Comparison of ENCODE assay signal across 8 mouse cellular contexts in the genomic region with DNA sequence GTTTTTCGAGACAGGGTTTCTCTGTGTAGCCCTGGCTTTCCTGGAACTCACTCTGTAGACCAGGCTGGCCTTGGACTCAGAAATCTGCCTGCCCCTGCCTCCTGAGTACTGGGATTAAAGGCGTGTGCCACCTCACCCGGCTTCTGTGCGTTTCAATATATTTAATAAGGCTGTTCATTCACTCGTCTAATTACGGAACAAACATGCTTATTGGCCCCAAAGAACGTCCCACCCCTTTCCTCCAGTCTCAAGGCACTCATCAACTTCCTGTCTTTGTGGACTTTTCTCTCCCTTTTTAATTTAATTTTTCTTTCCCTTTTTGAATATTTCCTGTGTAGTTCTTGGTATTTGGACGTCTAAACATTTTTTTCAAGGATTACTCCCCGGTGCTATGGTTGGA. TPM values are rescaled to one million over a fixed set of nuclear protein-coding genes. Genes with fewer than 3 reads are reported as not detected.
A peak's percentile ranks its signal among the peaks of the same experiment; 100 is the strongest.
DNase-seq lines count a peak whose midpoint lies in the region; ATAC-seq and TF ChIP-seq lines count a peak whose summit lies in the region.

No protein-coding gene starts in this region.

- WGBS in heart, adult 2 months: 26% methylated on average over 9 of the region's 9 CpGs
- WGBS in hindbrain, embryonic 16.5 days: 32% methylated on average over 9 of the region's 9 CpGs
- 16% methylated on average over 9 of the region's 9 CpGs for WGBS in liver, postnatal 0 days (ENCODE audit: insufficient replicate concordance)

- H3K4me1 ChIP-seq in heart, adult 2 months (ENCODE audit: control insufficient read depth, insufficient read depth, low read length): peaks cover 4% of the 10 kb centered on the region
- 0 out of 2 replicates have a peak, but pooled peaks cover 3% of the 10 kb centered on the region for H3K4me1 ChIP-seq in brown adipose tissue, adult 24 weeks (ENCODE audit: control insufficient read depth, insufficient read depth, insufficient read length, low read length)
- peaks cover 27% of the 10 kb centered on the region for H3K4me1 ChIP-seq in hindbrain, embryonic 16.5 days (ENCODE audit: control insufficient read depth, insufficient read depth, low read depth, low read length)
- peaks cover 18% of the 10 kb centered on the region for H3K4me1 ChIP-seq in liver, postnatal 0 days (ENCODE audit: insufficient read depth)

- no peak for TF ChIP-seq EP300 in heart, adult 2 months (IDR thresholded peaks at IDR 0.05; ENCODE audit: insufficient read depth, low read depth, low read length)
- TF ChIP-seq EP300 in liver, postnatal 0 days (IDR thresholded peaks at IDR 0.05; ENCODE audit: low read depth): no peak

- H3K4me2 ChIP-seq in hindbrain, embryonic 16.5 days (ENCODE audit: low read length): peak overlapping the region; percentile 88
- H3K4me2 ChIP-seq in liver, postnatal 0 days (ENCODE audit: low read depth, low read length): peak overlapping the region; percentile 100

- H3K27ac ChIP-seq in heart, adult 2 months: peak overlapping the region; percentile 90
- no peak overlapping the region for H3K27ac ChIP-seq in brown adipose tissue, adult 24 weeks (replicated peaks; ENCODE audit: low read depth, low read length)
- H3K27ac ChIP-seq in hindbrain, embryonic 16.5 days (ENCODE audit: low read depth, low read length): no peak overlapping the region
- peak overlapping the region; percentile 90; the same call in 1 of the 2 replicates for H3K27ac ChIP-seq in liver, postnatal 0 days (ENCODE audit: low read depth)

- intact Hi-C loops in heart, adult 2 months (cut with DNase I): no loop called here
- intact Hi-C loops in heart, postnatal 14 days (cut with DNase I): loop anchor here (5.0 kb wide), 1 partner anchor 39 kb away; no protein-coding TSS in a partner anchor

- H3K9ac ChIP-seq in heart, adult 2 months (ENCODE audit: low read depth, low read length): no peak overlapping the region
- H3K9ac ChIP-seq in hindbrain, embryonic 16.5 days (ENCODE audit: low read depth, low read length): no peak overlapping the region
- H3K9ac ChIP-seq in liver, postnatal 0 days (replicated peaks): peak overlapping the region; percentile 60

- TF ChIP-seq CTCF in heart, adult 2 months (IDR thresholded peaks at IDR 0.05): no peak
- no peak for TF ChIP-seq CTCF in liver, postnatal 0 days (IDR thresholded peaks at IDR 0.05; ENCODE audit: low read depth)

- no peaks in the 10 kb centered on the region for H3K27me3 ChIP-seq in heart, adult 2 months (ENCODE audit: control insufficient read depth, insufficient read depth, low read length)
- 0 out of 2 replicates have a peak, but pooled peaks cover 3% of the 10 kb centered on the region for H3K27me3 ChIP-seq in hindbrain, embryonic 16.5 days (replicated peaks; ENCODE audit: control insufficient read depth, insufficient read depth, low read length)
- no peaks in the 10 kb centered on the region for H3K27me3 ChIP-seq in liver, postnatal 0 days (ENCODE audit: insufficient read depth, low read length)

- ATAC-seq in hindbrain, embryonic 16.5 days: no peak
- ATAC-seq in liver, postnatal 0 days: no peak

- H3K79me2 ChIP-seq in heart, adult 2 months (replicated peaks; ENCODE audit: control insufficient read depth, insufficient read depth, low read length): peaks cover 1% of the 10 kb centered on the region; the same call in 1 of the 2 replicates

- no peak for TF ChIP-seq POLR2A in heart, adult 2 months (IDR thresholded peaks at IDR 0.05; ENCODE audit: insufficient read depth, low read depth, low read length)

- peaks cover 8% of the 10 kb centered on the region for H3K36me3 ChIP-seq in heart, adult 2 months (ENCODE audit: control insufficient read depth, insufficient read depth, low read length)
- H3K36me3 ChIP-seq in hindbrain, embryonic 16.5 days (ENCODE audit: control insufficient read depth, insufficient read depth, low read length): no peaks in the 10 kb centered on the region
- no peaks in the 10 kb centered on the region for H3K36me3 ChIP-seq in liver, postnatal 0 days (replicated peaks; ENCODE audit: insufficient read depth, low read length)

- peak in 1 of 2 experiments; percentile 44 for DNase-seq in heart, adult 2 months
- no peak for DNase-seq in heart, postnatal 14 days
- DNase-seq in liver, postnatal 0 days: no peak
- peak; percentile 51 for DNase-seq in thymus, postnatal 14 days
- no peak for DNase-seq in frontal cortex, postnatal 25 days (ENCODE audit: low spot score in 2 of 2)
- DNase-seq in urinary bladder, postnatal 36 days (ENCODE audit: low spot score in 2 of 2): no peak

- H3K4me3 ChIP-seq in heart, adult 2 months: peak overlapping the region; percentile 65
- H3K4me3 ChIP-seq in brown adipose tissue, adult 24 weeks (ENCODE audit: insufficient read depth, low read depth, low read length): peak overlapping the region; percentile 62
- H3K4me3 ChIP-seq in hindbrain, embryonic 16.5 days (ENCODE audit: low read length): peak overlapping the region; percentile 89
- H3K4me3 ChIP-seq in liver, postnatal 0 days (ENCODE audit: low read depth, low read length): peak overlapping the region; percentile 82

- no peaks in the 10 kb centered on the region for H3K9me3 ChIP-seq in hindbrain, embryonic 16.5 days (ENCODE audit: control insufficient read depth, low read length)
- no peaks in the 10 kb centered on the region for H3K9me3 ChIP-seq in liver, postnatal 0 days (ENCODE audit: low read length)

RNA-seq across cellular contexts. Expression of a gene that starts 1.2 kb away (rescaled TPM):
- total RNA-seq in heart, adult 2 months (2021): 10 to 100 TPM; 35.6 to 36.2 TPM
- 48.5 and 59.9 TPM in 2 replicates for polyA plus RNA-seq in heart, adult 2 months (2012; rRNA removed)
- total RNA-seq in heart, postnatal 14 days (2021): 10 to 100 TPM; 58.0 to 63.2 TPM
- 8.2 and 10.1 TPM in 2 replicates for polyA plus RNA-seq in brown adipose tissue, adult 24 weeks (2012; ENCODE audit: insufficient read depth, insufficient read length, missing spikeins)
- polyA plus RNA-seq in hindbrain, embryonic 16.5 days (2015; fragmentation: Nextera tagmentation; extraction: Ambion mirVana): 26.8 and 29.9 TPM in 2 replicates
- polyA plus RNA-seq in liver, postnatal 0 days (2015; fragmentation: Nextera tagmentation; extraction: Ambion mirVana): 2.7 and 2.8 TPM in 2 replicates

RNA-seq across cellular contexts. Expression of a gene that starts 14.4 kb away (rescaled TPM):
- total RNA-seq in heart, adult 2 months (2021): under 1 TPM in 1 of 2 experiments, not detected in 1; 0.39 TPM
- 0.10 and 0.12 TPM in 2 replicates for polyA plus RNA-seq in heart, adult 2 months (2012; rRNA removed)
- under 1 TPM; 0.19 to 0.34 TPM for total RNA-seq in heart, postnatal 14 days (2021)
- polyA plus RNA-seq in brown adipose tissue, adult 24 weeks (2012; ENCODE audit: insufficient read depth, insufficient read length, missing spikeins): not detected in 2 replicates
- polyA plus RNA-seq in hindbrain, embryonic 16.5 days (2015; fragmentation: Nextera tagmentation; extraction: Ambion mirVana): 10.9 and 13.0 TPM in 2 replicates
- 0.45 and 0.81 TPM in 2 replicates for polyA plus RNA-seq in liver, postnatal 0 days (2015; fragmentation: Nextera tagmentation; extraction: Ambion mirVana)

RNA-seq across cellular contexts. Expression of a gene that starts 20.7 kb away (rescaled TPM):
- total RNA-seq in heart, adult 2 months (2021): 10 to 100 TPM; 41.9 to 46.5 TPM
- 93.4 and 109 TPM in 2 replicates for polyA plus RNA-seq in heart, adult 2 months (2012; rRNA removed)
- total RNA-seq in heart, postnatal 14 days (2021): 10 to 100 TPM; 57.2 to 65.5 TPM
- 32.1 and 42.0 TPM in 2 replicates for polyA plus RNA-seq in brown adipose tissue, adult 24 weeks (2012; ENCODE audit: insufficient read depth, insufficient read length, missing spikeins)
- 85.9 and 94.2 TPM in 2 replicates for polyA plus RNA-seq in hindbrain, embryonic 16.5 days (2015; fragmentation: Nextera tagmentation; extraction: Ambion mirVana)
- 14.1 and 17.2 TPM in 2 replicates for polyA plus RNA-seq in liver, postnatal 0 days (2015; fragmentation: Nextera tagmentation; extraction: Ambion mirVana)

Comparison
In these comparisons a context has a peak if more than half of its experiments do, and no peak if none do; other contexts are left out.
1. H3K27ac ChIP-seq: peak in heart, adult 2 months (single experiment) and liver, postnatal 0 days (single experiment); none in brown adipose tissue, adult 24 weeks (single experiment) and hindbrain, embryonic 16.5 days (single experiment).
2. Peak in every context shown above with its lines, with median percentiles within 50 percentile points of each other: H3K4me3 ChIP-seq.